Mouse (Mus musculus) cerebellum, adult 2 months (tissue): ENCODE results near the gene Prrx2.

Experiments used
- CTCF ChIP-seq: fragments of 200-500 bp; IDR thresholded peaks from 2 replicates; pipeline ENCODE4 v1.5.1; 2011; ENCODE audit warnings: low read depth, mild to moderate bottlenecking, control low read depth, low read length, moderate library complexity, borderline replicate concordance; ENCODE audit not compliant: insufficient read depth
- POLR2A ChIP-seq: fragments of 200-500 bp; IDR thresholded peaks from 2 replicates; pipeline ENCODE4 v1.6.1; 2011; ENCODE audit warnings: low read length, control low read depth, borderline replicate concordance; ENCODE audit not compliant: insufficient read depth

- TF ChIP-seq CTCF (no peak), POLR2A (no peak)
Measured at GRCm38 (mm10) chr2:30899397-30900069, 64.8 kb downstream of the Prrx2 start.
